11 mouse cellular contexts compared by ENCODE assay signal in genomic region chr3:69040105-69040504, GRCm38 (mm10). TPM values are rescaled to one million over a fixed set of nuclear protein-coding genes. Genes with fewer than 3 reads are reported as not detected.
DNase-seq lines count a peak whose midpoint lies in the region; ATAC-seq and TF ChIP-seq lines count a peak whose summit lies in the region.
"Had no signal": no experiment of that assay in that cellular context is flagged by ENCODE, and none has a peak within 500 bp of the region (broad histone marks: within the 10 kb centered on the region; RNA-seq: fewer than 3 reads in every experiment).

No protein-coding gene starts in this region.

- peak overlapping the region; percentile 28; the same call in 1 of the 2 replicates for H3K4me3 ChIP-seq in heart, embryonic 11.5 days (ENCODE audit: low read depth, low read length)
- peak overlapping the region; percentile 39; the same call in 1 of the 2 replicates for H3K4me3 ChIP-seq in liver, embryonic 11.5 days (ENCODE audit: low read depth, low read length)
- H3K4me3 ChIP-seq in G1E (ENCODE audit: low read depth, low read length), result peak overlapping the region; percentile 28; the same call in 1 of the 2 replicates
- no peak overlapping the region for H3K4me3 ChIP-seq in limb, embryonic 13.5 days
- H3K4me3 ChIP-seq: hindbrain, embryonic 15.5 days; limb, embryonic 15.5 days had no signal

- intact Hi-C loops in heart, postnatal 36 days (cut with DNase I), result loop anchor here (2.0 kb wide), 1 partner anchor 33 kb away; no protein-coding TSS in a partner anchor

- H3K4me1 ChIP-seq in heart, embryonic 11.5 days (ENCODE audit: control insufficient read depth, insufficient read depth, low read length), result peaks cover 4% of the 10 kb centered on the region; the same call in 1 of the 2 replicates
- peaks cover 10% of the 10 kb centered on the region for H3K4me1 ChIP-seq in liver, embryonic 11.5 days (replicated peaks; ENCODE audit: control insufficient read depth, insufficient read depth, low read length)
- peaks cover 20% of the 10 kb centered on the region for H3K4me1 ChIP-seq in G1E (ENCODE audit: insufficient read depth, low read depth, low read length)
- peaks cover 21% of the 10 kb centered on the region for H3K4me1 ChIP-seq in limb, embryonic 13.5 days

- H3K27ac ChIP-seq in heart, embryonic 11.5 days (ENCODE audit: low read depth, low read length), result peak overlapping the region; percentile 22; the same call in 1 of the 2 replicates
- H3K27ac ChIP-seq in liver, embryonic 11.5 days (ENCODE audit: low read depth, low read length), result no peak overlapping the region
- H3K27ac ChIP-seq in limb, embryonic 13.5 days, result no peak overlapping the region
- H3K27ac ChIP-seq: hindbrain, embryonic 15.5 days; limb, embryonic 15.5 days had no signal

- DNase-seq in heart, postnatal 36 days, result no peak
- DNase-seq in liver, embryonic 11.5 days (ENCODE audit: low spot score), result no peak
- DNase-seq in liver (no peak), G1E (ENCODE audit: low spot score) (no peak)
- DNase-seq in right cerebral cortex, postnatal 14 days, result no peak
- no peak for DNase-seq in lung, postnatal 14 days

- H3K9ac ChIP-seq in heart, embryonic 11.5 days (ENCODE audit: low read depth, low read length), result no peak overlapping the region
- H3K9ac ChIP-seq in liver, embryonic 11.5 days (ENCODE audit: low read depth, low read length), result no peak overlapping the region
- no peak overlapping the region for H3K9ac ChIP-seq in limb, embryonic 13.5 days
- H3K9ac ChIP-seq: hindbrain, embryonic 15.5 days; limb, embryonic 15.5 days had no signal

- H3K36me3 ChIP-seq in heart, embryonic 11.5 days (ENCODE audit: control insufficient read depth, insufficient read depth, low read length), result peaks cover 13% of the 10 kb centered on the region
- H3K36me3 ChIP-seq in liver, embryonic 11.5 days (ENCODE audit: control insufficient read depth, insufficient read depth, low read length), result peaks cover 23% of the 10 kb centered on the region
- H3K36me3 ChIP-seq in G1E (replicated peaks), result peaks cover 44% of the 10 kb centered on the region
- peaks cover 28% of the 10 kb centered on the region for H3K36me3 ChIP-seq in limb, embryonic 13.5 days

- H3K27me3 ChIP-seq in heart, embryonic 11.5 days (ENCODE audit: control insufficient read depth, insufficient read depth, low read length), result no peaks in the 10 kb centered on the region
- no peaks in the 10 kb centered on the region for H3K27me3 ChIP-seq in liver, embryonic 11.5 days (replicated peaks; ENCODE audit: control insufficient read depth, insufficient read depth, low read length)
- H3K27me3 ChIP-seq in G1E (ENCODE audit: insufficient read depth, low read length), result no peaks in the 10 kb centered on the region
- H3K27me3 ChIP-seq in limb, embryonic 13.5 days, result no peaks in the 10 kb centered on the region
- H3K27me3 ChIP-seq: hindbrain, embryonic 15.5 days; limb, embryonic 15.5 days had no signal

- ATAC-seq in heart, embryonic 11.5 days (replicated peaks; ENCODE audit: insufficient number of reproducible peaks, low FRiP score, low TSS enrichment), result no peak
- no peak for ATAC-seq in liver, embryonic 11.5 days (replicated peaks; ENCODE audit: low FRiP score)
- ATAC-seq in G1E (ENCODE audit: extremely low read depth, insufficient number of reproducible peaks, low FRiP score, poor library complexity, severe bottlenecking), result no peak
- no peak for ATAC-seq in limb, embryonic 13.5 days (ENCODE audit: low FRiP score, low read depth)
- ATAC-seq: midbrain, embryonic 16.5 days had no signal

- H3K4me2 ChIP-seq in heart, embryonic 11.5 days, result peak overlapping the region; percentile 53
- peak overlapping the region; percentile 60 for H3K4me2 ChIP-seq in liver, embryonic 11.5 days
- H3K4me2 ChIP-seq in limb, embryonic 13.5 days (replicated peaks), result peak overlapping the region; percentile 31; the same call in 1 of the 2 replicates
- H3K4me2 ChIP-seq: hindbrain, embryonic 15.5 days; limb, embryonic 15.5 days had no signal

- WGBS in heart, embryonic 11.5 days (ENCODE audit: insufficient replicate concordance), result 80% methylated on average over 2 of the region's 2 CpGs
- 86% methylated on average over 2 of the region's 2 CpGs for WGBS in liver, embryonic 11.5 days
- 85% methylated on average over 2 of the region's 2 CpGs for WGBS in limb, embryonic 13.5 days

- no peaks in the 10 kb centered on the region for H3K9me3 ChIP-seq in heart, embryonic 11.5 days (replicated peaks; ENCODE audit: control insufficient read depth, low read length)
- H3K9me3 ChIP-seq in liver, embryonic 11.5 days (ENCODE audit: control insufficient read depth, low read length), result no peaks in the 10 kb centered on the region
- H3K9me3 ChIP-seq in G1E (replicated peaks), result no peaks in the 10 kb centered on the region
- H3K9me3 ChIP-seq in limb, embryonic 13.5 days, result no peaks in the 10 kb centered on the region
- H3K9me3 ChIP-seq: hindbrain, embryonic 15.5 days; limb, embryonic 15.5 days had no signal

- no peak for TF ChIP-seq CTCF in G1E (IDR thresholded peaks at IDR 0.05; ENCODE audit: low read depth, low read length)

RNA-seq across cellular contexts. Expression of gene Trim59, which starts 4.5 kb away (rescaled TPM):
- polyA plus RNA-seq in heart, embryonic 11.5 days (2014; fragmentation: Nextera tagmentation; extraction: Ambion mirVana), result 104 and 110 TPM in 2 replicates
- 1 to 10 TPM; 2.4 to 2.7 TPM for total RNA-seq in heart, postnatal 36 days (2021)
- polyA plus RNA-seq in liver, embryonic 11.5 days (2014; fragmentation: Nextera tagmentation; extraction: Ambion mirVana), result 121 and 130 TPM in 2 replicates
- 126 and 158 TPM in 2 replicates for total RNA-seq in G1E (2014; fragmentation: Nextera tagmentation)
- total RNA-seq in G1E (2017), result 32.8 and 35.7 TPM in 2 replicates
- polyA plus RNA-seq in G1E (2012), result 9.6 and 11.1 TPM in 2 replicates
- 124 TPM in 2 replicates for polyA plus RNA-seq in limb, embryonic 13.5 days (2015; fragmentation: Nextera tagmentation; extraction: Ambion mirVana)

RNA-seq across cellular contexts. Expression of gene Smc4, which starts 35.6 kb away (rescaled TPM):
- polyA plus RNA-seq in heart, embryonic 11.5 days (2014; fragmentation: Nextera tagmentation; extraction: Ambion mirVana), result 165 and 180 TPM in 2 replicates
- total RNA-seq in heart, postnatal 36 days (2021), result 10 to 100 TPM; 14.4 to 18.8 TPM
- polyA plus RNA-seq in liver, embryonic 11.5 days (2014; fragmentation: Nextera tagmentation; extraction: Ambion mirVana), result 200 and 213 TPM in 2 replicates
- total RNA-seq in G1E (2014; fragmentation: Nextera tagmentation) (591 and 614 TPM in 2 replicates), G1E (2017) (364 and 430 TPM in 2 replicates)
- 98.6 and 99.9 TPM in 2 replicates for polyA plus RNA-seq in G1E (2012)
- polyA plus RNA-seq in limb, embryonic 13.5 days (2015; fragmentation: Nextera tagmentation; extraction: Ambion mirVana), result 173 and 176 TPM in 2 replicates

RNA-seq across cellular contexts. Expression of gene Ift80, which starts 35.7 kb away (rescaled TPM):
- polyA plus RNA-seq in heart, embryonic 11.5 days (2014; fragmentation: Nextera tagmentation; extraction: Ambion mirVana), result 8.3 and 9.5 TPM in 2 replicates
- 1 to 10 TPM; 4.8 to 6.0 TPM for total RNA-seq in heart, postnatal 36 days (2021)
- polyA plus RNA-seq in liver, embryonic 11.5 days (2014; fragmentation: Nextera tagmentation; extraction: Ambion mirVana), result 10.0 and 10.9 TPM in 2 replicates
- total RNA-seq in G1E (2014; fragmentation: Nextera tagmentation) (21.7 and 66.1 TPM in 2 replicates), G1E (2017) (14.8 and 17.6 TPM in 2 replicates)
- 0.32 and 0.56 TPM in 2 replicates for polyA plus RNA-seq in G1E (2012)
- polyA plus RNA-seq in limb, embryonic 13.5 days (2015; fragmentation: Nextera tagmentation; extraction: Ambion mirVana), result 18.8 and 21.8 TPM in 2 replicates
